Mouse (Mus musculus) embryonic facial prominence, embryonic 13.5 days (tissue): Measurements from ENCODE around the gene Gm28308. TPM values are rescaled to one million over a fixed set of nuclear protein-coding genes. Genes with fewer than 3 reads are reported as not detected.

ENCODE experiments used
- ATAC-seq: fragments of 200-750 bp; cut with Nextera tagmentation; 2 replicates; pipeline ENCODE4 v1.8.0; 2017; ENCODE audit warnings: low read depth; ENCODE audit not compliant: insufficient number of reproducible peaks, insufficient read depth, low FRiP score, low TSS enrichment
- H3K27ac ChIP-seq: fragments of 300-500 bp; sonication (generic); 2 replicates; pipeline ENCODE4 v1.5.1; 2015; ENCODE audit warnings: moderate library complexity, mild to moderate bottlenecking, inconsistent platforms
- H3K27me3 ChIP-seq: fragments of 300-500 bp; sonication (generic); 2 replicates; pipeline ENCODE4 v1.6.1; 2015; ENCODE audit warnings: mild to moderate bottlenecking, inconsistent platforms
- H3K36me3 ChIP-seq: fragments of 300-500 bp; sonication (generic); 2 replicates; pipeline ENCODE4 v1.6.1; 2015; ENCODE audit warnings: mild to moderate bottlenecking, inconsistent platforms
- H3K4me1 ChIP-seq: fragments of 300-500 bp; sonication (generic); 2 replicates; pipeline ENCODE4 v1.6.1; 2015; ENCODE audit warnings: inconsistent platforms
- H3K4me2 ChIP-seq: fragments of 300-500 bp; sonication (generic); 2 replicates; pipeline ENCODE4 v1.6.1; 2015; ENCODE audit warnings: moderate library complexity, mild to moderate bottlenecking, inconsistent platforms
- H3K4me3 ChIP-seq: fragments of 300-500 bp; sonication (generic); 2 replicates; pipeline ENCODE4 v1.5.1; 2015; ENCODE audit warnings: mild to moderate bottlenecking, inconsistent platforms
- H3K9ac ChIP-seq: fragments of 300-500 bp; sonication (generic); 2 replicates; pipeline ENCODE4 v1.6.1; 2015; ENCODE audit warnings: mild to moderate bottlenecking, inconsistent platforms
- H3K9me3 ChIP-seq: fragments of 300-500 bp; sonication (generic); 2 replicates; pipeline ENCODE4 v1.6.1; 2016; ENCODE audit warnings: inconsistent platforms
- WGBS: fragments of 180-500 bp; shearing (Covaris S2); methylation state at CpG from one replicate; pipeline ENCODE4 v1.1.7; 2015; ENCODE audit warnings: mixed read lengths; 5-methylcytosine and 5-hydroxymethylcytosine counted together
- polyA plus RNA-seq: library from polyadenylated mRNA; unstranded; fragments of >200 nt; fragmentation: Nextera tagmentation; extraction: Ambion mirVana; gene quantifications from 2 replicates; pipeline ENCODE4 v1.2.1, GENCODE M21; 2015

Gene Gm28308
- polyA plus RNA-seq, 1 experiment from 2014 or later, result not detected

GRCm38 (mm10) chr6:52182030-52182429, 31.1 kb downstream of the Gm28308 start:
- H3K9me3 ChIP-seq, result no peaks in the 10 kb centered on the region
- ATAC-seq, result no peak
- H3K36me3 ChIP-seq, result no peaks in the 10 kb centered on the region
- H3K4me3 ChIP-seq, result no peak overlapping the region
- H3K4me1 ChIP-seq, result no peaks in the 10 kb centered on the region
- 17% methylated on average over 2 of the region's 2 CpGs for WGBS
- H3K27me3 ChIP-seq, result peaks cover 100% of the 10 kb centered on the region
- no peak overlapping the region for H3K27ac ChIP-seq
- H3K4me2 ChIP-seq, result no peak overlapping the region
- H3K9ac ChIP-seq, result no peak overlapping the region

- no peaks in the 10 kb centered on the region for H3K4me1 ChIP-seq
- H3K9ac ChIP-seq, result no peak overlapping the region
- no peaks in the 10 kb centered on the region for H3K36me3 ChIP-seq
- H3K27ac ChIP-seq, result no peak overlapping the region
- ATAC-seq, result no peak
- no peak overlapping the region for H3K4me3 ChIP-seq
- no peaks in the 10 kb centered on the region for H3K9me3 ChIP-seq
- no peak overlapping the region for H3K4me2 ChIP-seq
- 2% methylated on average over 3 of the region's 3 CpGs for WGBS
- peaks cover 100% of the 10 kb centered on the region for H3K27me3 ChIP-seq
Measured at GRCm38 (mm10) chr6:52180726-52181125, 32.4 kb downstream of the Gm28308 start.

GRCm38 (mm10) chr6:52180213-52180710, 32.9 kb downstream of the Gm28308 start:
- no peaks in the 10 kb centered on the region for H3K9me3 ChIP-seq
- peaks cover 100% of the 10 kb centered on the region for H3K27me3 ChIP-seq
- H3K27ac ChIP-seq, result no peak overlapping the region
- H3K9ac ChIP-seq, result no peak overlapping the region
- no peaks in the 10 kb centered on the region for H3K36me3 ChIP-seq
- WGBS, result 1% methylated on average over 11 of the region's 11 CpGs
- H3K4me3 ChIP-seq, result no peak overlapping the region
- no peaks in the 10 kb centered on the region for H3K4me1 ChIP-seq
- ATAC-seq, result no peak
- no peak overlapping the region for H3K4me2 ChIP-seq

GRCm38 (mm10) chr6:52179690-52180089, 33.4 kb downstream of the Gm28308 start:
- no peak for ATAC-seq
- Histone ChIP-seq H3K4me1 (no peaks in the 10 kb centered on the region), H3K36me3 (no peaks in the 10 kb centered on the region), H3K9me3 (no peaks in the 10 kb centered on the region), H3K27ac (no peak overlapping the region), H3K27me3 (peaks cover 100% of the 10 kb centered on the region), H3K9ac (no peak overlapping the region), H3K4me2 (no peak overlapping the region), H3K4me3 (no peak overlapping the region)
- whole genome bisulfite sequencing, result 2% methylated on average over 10 of the region's 10 CpGs

GRCm38 (mm10) chr6:52178918-52179665, 34.0 kb downstream of the Gm28308 start:
- H3K4me2 ChIP-seq, result no peak overlapping the region

GRCm38 (mm10) chr6:52177806-52178205, 35.3 kb downstream of the Gm28308 start:
- Histone ChIP-seq H3K27ac (no peak overlapping the region), H3K4me3 (no peak overlapping the region), H3K36me3 (no peaks in the 10 kb centered on the region), H3K4me2 (no peak overlapping the region), H3K27me3 (peaks cover 99% of the 10 kb centered on the region), H3K9ac (no peak overlapping the region), H3K9me3 (no peaks in the 10 kb centered on the region), H3K4me1 (peaks cover 1% of the 10 kb centered on the region; the same call in 1 of the 2 replicates)
- no peak for ATAC-seq
- 1% methylated on average over 9 of the region's 9 CpGs for WGBS

More at GRCm38 (mm10) chr6:52178918-52179665, 34.0 kb downstream of the Gm28308 start:
- ATAC-seq, result no peak
- no peaks in the 10 kb centered on the region for H3K9me3 ChIP-seq
- peaks cover 99% of the 10 kb centered on the region for H3K27me3 ChIP-seq
- no peak overlapping the region for H3K27ac ChIP-seq
- no peak overlapping the region for H3K4me3 ChIP-seq
- H3K9ac ChIP-seq, result no peak overlapping the region
- H3K36me3 ChIP-seq, result no peaks in the 10 kb centered on the region
- no peaks in the 10 kb centered on the region for H3K4me1 ChIP-seq
- WGBS, result 0% methylated on average over 4 of the region's 4 CpGs

GRCm38 (mm10) chr6:52177061-52177735, 35.9 kb downstream of the Gm28308 start, which contains the start of gene 5730596B20Rik:
Gene 5730596B20Rik (plus strand): TSS chr6:52177498.
- no peak within 1 kb of the TSS for H3K27ac ChIP-seq
- H3K4me3 ChIP-seq, result no peak within 1 kb of the TSS
- H3K4me1 ChIP-seq, result peaks cover 7% of the 10 kb centered on the region
- no peak within 1 kb of the TSS for H3K9ac ChIP-seq
- ATAC-seq, result no peak
- no peaks in the 10 kb centered on the region for H3K9me3 ChIP-seq
- H3K4me2 ChIP-seq, result no peak within 1 kb of the TSS
- H3K36me3 ChIP-seq, result no peaks in the 10 kb centered on the region
- H3K27me3 ChIP-seq, result peaks cover 99% of the 10 kb centered on the region
- WGBS, result under 1% methylated on average over 36 of the region's 36 CpGs

GRCm38 (mm10) chr6:52176391-52176790, 36.7 kb downstream of the Gm28308 start:
- WGBS, result 0% methylated on average over 6 of the region's 6 CpGs
- H3K27me3 ChIP-seq, result peaks cover 99% of the 10 kb centered on the region

GRCm38 (mm10) chr6:52175864-52176263, 37.3 kb downstream of the Gm28308 start:
- Histone ChIP-seq H3K4me1 (peaks cover 7% of the 10 kb centered on the region), H3K4me3 (peak overlapping the region; percentile 11; the same call in 1 of the 2 replicates), H3K9me3 (no peaks in the 10 kb centered on the region), H3K4me2 (no peak overlapping the region), H3K27ac (no peak overlapping the region), H3K9ac (no peak overlapping the region), H3K36me3 (no peaks in the 10 kb centered on the region), H3K27me3 (peaks cover 99% of the 10 kb centered on the region)
- ATAC-seq, result no peak
- 0% methylated on average over 24 of the region's 35 CpGs for WGBS

More at GRCm38 (mm10) chr6:52176391-52176790, 36.7 kb downstream of the Gm28308 start:
- no peak overlapping the region for H3K27ac ChIP-seq
- no peaks in the 10 kb centered on the region for H3K9me3 ChIP-seq
- H3K4me2 ChIP-seq, result no peak overlapping the region
- H3K36me3 ChIP-seq, result no peaks in the 10 kb centered on the region
- H3K4me1 ChIP-seq, result peaks cover 7% of the 10 kb centered on the region
- no peak for ATAC-seq
- no peak overlapping the region for H3K9ac ChIP-seq
- no peak overlapping the region for H3K4me3 ChIP-seq

- Histone ChIP-seq H3K9me3 (no peaks in the 10 kb centered on the region), H3K4me1 (peaks cover 10% of the 10 kb centered on the region), H3K9ac (no peak overlapping the region), H3K4me2 (no peak overlapping the region), H3K27ac (no peak overlapping the region), H3K4me3 (peak overlapping the region; percentile 11; the same call in 1 of the 2 replicates), H3K27me3 (peaks cover 99% of the 10 kb centered on the region), H3K36me3 (no peaks in the 10 kb centered on the region)
- ATAC-seq, result no peak
- WGBS, result under 1% methylated on average over 40 of the region's 41 CpGs
Measured at GRCm38 (mm10) chr6:52174968-52175751, 38.0 kb downstream of the Gm28308 start.

- H3K9ac ChIP-seq, result no peak overlapping the region
- H3K27me3 ChIP-seq, result peaks cover 99% of the 10 kb centered on the region
- H3K36me3 ChIP-seq, result no peaks in the 10 kb centered on the region
- ATAC-seq, result no peak
- no peaks in the 10 kb centered on the region for H3K9me3 ChIP-seq
- no peak overlapping the region for H3K27ac ChIP-seq
- H3K4me1 ChIP-seq, result peaks cover 12% of the 10 kb centered on the region
- H3K4me2 ChIP-seq, result no peak overlapping the region
- no peak overlapping the region for H3K4me3 ChIP-seq
- WGBS, result 2% methylated on average over 4 of the region's 4 CpGs
Measured at GRCm38 (mm10) chr6:52173648-52174047, 39.5 kb downstream of the Gm28308 start.
